Mouse (Mus musculus) testis, adult 2 months (tissue): ENCODE measurements at regions not wholly inside any gene's neighbourhood (a gene's known extent, or its start where the extent isn't known, plus 50 kb on each side); places are given as distances from the start of the nearest gene placed in this dataset.

ENCODE experiments used
- CTCF ChIP-seq: fragments of 200-500 bp; IDR thresholded peaks from 2 replicates; pipeline ENCODE4 v1.5.1; 2012; ENCODE audit warnings: low read depth, mild to moderate bottlenecking, inconsistent platforms, low read length, moderate library complexity; ENCODE audit not compliant: control insufficient read depth, insufficient read depth, insufficient replicate concordance
- POLR2A ChIP-seq: fragments of 200-500 bp; IDR thresholded peaks from 2 replicates; pipeline ENCODE4 v1.6.1; 2012; ENCODE audit warnings: low read depth, mild to moderate bottlenecking, inconsistent platforms, low read length, moderate library complexity; ENCODE audit not compliant: control insufficient read depth

DNA sequence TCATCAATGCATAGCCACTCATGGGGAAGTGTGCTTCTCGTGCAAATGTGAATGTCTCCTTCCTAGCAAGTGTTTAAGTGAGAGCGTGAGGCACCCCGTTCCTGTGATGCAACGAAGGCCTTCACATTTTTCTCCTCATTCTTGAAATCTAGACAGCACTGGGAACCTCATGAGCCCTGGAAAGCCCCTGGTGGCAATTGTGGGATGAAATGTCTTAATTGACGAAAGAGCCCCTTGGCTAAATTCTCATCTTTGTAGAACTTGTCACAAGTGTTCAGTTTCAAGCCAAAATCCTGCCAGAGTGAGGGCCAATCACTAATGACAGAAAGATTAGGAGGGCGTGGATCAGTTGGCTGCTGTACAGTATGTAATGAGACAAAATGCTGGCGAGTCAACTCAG, 208.6 kb upstream of the Gmds start:
- TF ChIP-seq POLR2A (no peak), CTCF (no peak)
